Mouse (Mus musculus): Measurements from ENCODE around the gene Itgae. TPM values are rescaled to one million over a fixed set of nuclear protein-coding genes. Genes with fewer than 3 reads are reported as not detected.
A peak's percentile ranks its signal among the peaks of the same experiment; 100 is the strongest.

Gene Itgae
- total and polyA plus RNA-seq, 3 experiments: 0.17 to 0.26 (median 0.21) TPM

DNA sequence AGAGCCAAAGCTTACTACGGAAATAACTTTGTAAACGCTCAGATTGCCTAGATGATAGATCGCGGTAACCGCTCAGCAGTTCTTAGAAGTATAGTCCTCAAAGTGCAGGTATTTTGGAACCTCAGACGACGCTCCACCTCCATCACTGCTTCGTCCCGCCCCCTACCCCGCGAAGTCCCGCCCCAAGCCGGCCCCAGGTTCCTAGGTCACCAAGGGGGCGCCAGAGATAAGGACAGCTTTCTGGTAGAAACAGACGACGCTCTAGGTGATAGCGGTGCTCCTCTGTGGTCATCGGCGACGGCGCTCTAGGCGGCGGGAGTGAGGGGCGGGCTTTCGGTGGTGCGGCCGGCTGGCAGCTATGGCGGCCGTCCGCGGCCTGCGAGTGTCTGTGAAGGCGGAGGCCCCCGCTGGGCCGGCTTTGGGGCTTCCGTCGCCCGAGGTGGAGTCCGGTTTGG lies 42.8 kb upstream of the Itgae start, which contains the start of gene Ncbp3 (continued):
- TF ChIP-seq MEF2A (IDR thresholded peaks at IDR 0.05; ENCODE audit: borderline replicate concordance, low read depth, low read length): peak; percentile 90
- no peak for TF ChIP-seq JUND (conservative IDR thresholded peaks at IDR 0.05; ENCODE audit: low read depth, low read length)
- peak; percentile 66; the same call in 1 of the 2 replicates for TF ChIP-seq MAX (IDR thresholded peaks at IDR 0.05; ENCODE audit: low read length)
- no peak for TF ChIP-seq PAX5 (IDR thresholded peaks at IDR 0.05; ENCODE audit: low read length)
- TF ChIP-seq SIN3A (IDR thresholded peaks at IDR 0.05; ENCODE audit: low read length): peak; percentile 96
- no peak; the same call in 1 of the 2 replicates for TF ChIP-seq USF2 (conservative IDR thresholded peaks at IDR 0.05; ENCODE audit: low read depth, low read length)
- no peak for TF ChIP-seq MAFK (IDR thresholded peaks at IDR 0.05; ENCODE audit: insufficient replicate concordance, low read length)
- TF ChIP-seq CHD2 (IDR thresholded peaks at IDR 0.05; ENCODE audit: low read length): no peak

DNA sequence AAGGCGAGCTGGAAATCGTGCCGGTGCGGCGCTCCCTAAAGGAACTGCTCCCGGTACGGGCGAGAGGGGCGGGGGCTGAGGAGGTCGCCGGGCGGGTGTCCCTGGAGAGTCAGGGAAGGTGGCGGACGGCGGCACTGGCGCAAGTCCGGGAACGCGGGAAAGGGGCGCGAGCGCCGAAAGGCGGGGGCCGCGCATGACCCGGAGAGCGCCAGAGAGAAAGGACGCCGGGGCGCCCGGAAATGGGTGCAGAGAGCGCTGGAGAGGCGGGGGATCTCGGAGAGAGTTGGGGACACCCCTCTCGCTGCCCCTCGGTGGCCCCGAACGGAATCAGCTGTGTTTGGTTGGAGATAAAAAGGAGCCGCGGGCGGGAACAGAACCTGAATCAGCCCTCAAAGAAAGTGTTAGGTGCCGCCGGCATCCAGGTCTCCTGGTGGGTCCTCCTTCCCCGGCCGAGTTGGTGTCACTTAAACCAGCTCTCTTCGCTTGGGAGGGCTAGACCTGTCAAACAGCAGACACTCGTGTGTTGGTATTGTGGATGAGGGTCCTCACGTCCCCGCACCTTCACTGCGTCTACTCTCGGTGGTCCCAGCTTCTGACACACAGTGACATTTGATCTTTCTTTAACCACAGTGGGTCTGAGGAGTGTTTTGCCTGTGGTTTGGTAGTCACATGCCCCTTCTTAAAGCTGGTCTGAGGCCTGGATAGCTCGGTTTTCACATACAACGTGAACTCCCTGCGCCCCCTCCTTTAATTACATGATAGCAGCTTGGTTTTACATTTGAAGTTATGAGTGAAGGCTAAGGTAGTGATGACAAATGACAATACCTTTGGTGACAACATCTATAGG lies 42.1 kb upstream of the Itgae start:
- Histone ChIP-seq H3K4me1 (ENCODE audit: control insufficient read depth in 1 of 2, insufficient read depth in 2 of 2) (peaks cover 11 to 45% of the 10 kb centered on the region in 2 experiments), H3K4me3 (replicated peaks in 1 of 3; ENCODE audit: low read depth in 2 of 3, low read length in 2 of 3, poor library complexity in 1 of 3) (peak overlapping the region; percentile 65 to 86 (median 84)), H3K9me3 (replicated peaks; ENCODE audit: low read length) (no peaks in the 10 kb centered on the region), H3K4me2 (ENCODE audit: insufficient read depth, low read depth, poor library complexity, severe bottlenecking) (peak overlapping the region; percentile 75), H3K79me2 (replicated peaks; ENCODE audit: control insufficient read depth, extremely low read depth, insufficient read depth, poor library complexity, severe bottlenecking) (peaks cover 22% of the 10 kb centered on the region), H3K27ac (ENCODE audit: insufficient read depth, low read depth) (peak overlapping the region; percentile 26; the same call in 1 of the 2 replicates), H3K36me3 (replicated peaks in 1 of 2; ENCODE audit: control insufficient read depth in 1 of 2, insufficient read depth in 1 of 2, low read length in 1 of 2) (peaks cover 10 to 30% of the 10 kb centered on the region in 2 experiments), H3K9ac (ENCODE audit: insufficient read depth, low read depth) (peak overlapping the region; percentile 97), H3K27me3 (replicated peaks) (no peaks in the 10 kb centered on the region)
- in situ Hi-C loops (cut with MboI; ENCODE audit: low pct_ligation_motif_present, low pct_unique_long_range_greater_than_20kb, low sequenced_read_pairs) (loop anchor here (5.0 kb wide), 1 partner anchor 36 kb away; no protein-coding TSS in a partner anchor), dilution Hi-C loops (cut with MboI; ENCODE audit: extremely low pct_ligation_motif_present, extremely low pct_unique_long_range_greater_than_20kb, low sequenced_read_pairs) (no loop called here)
- TF ChIP-seq CHD1 (IDR thresholded peaks at IDR 0.05; ENCODE audit: low read depth, low read length): no peak
- peak; percentile 8; the same call in 1 of the 2 replicates for TF ChIP-seq SIN3A (IDR thresholded peaks at IDR 0.05; ENCODE audit: low read length)
- no peak for TF ChIP-seq ETS1 (conservative IDR thresholded peaks at IDR 0.05; ENCODE audit: low read depth, low read length)
- no peak for TF ChIP-seq MYC (IDR thresholded peaks at IDR 0.05; ENCODE audit: low read depth, low read length)
- TF ChIP-seq NRF1 (IDR thresholded peaks at IDR 0.05; ENCODE audit: low read depth, low read length): 0 out of 2 replicates have a peak, but pooled peaks have one; percentile 39
- TF ChIP-seq MAX (IDR thresholded peaks at IDR 0.05; ENCODE audit: low read length): no peak
- peak; percentile 33 for DNase-seq (ENCODE audit: extremely low read depth)

DNA sequence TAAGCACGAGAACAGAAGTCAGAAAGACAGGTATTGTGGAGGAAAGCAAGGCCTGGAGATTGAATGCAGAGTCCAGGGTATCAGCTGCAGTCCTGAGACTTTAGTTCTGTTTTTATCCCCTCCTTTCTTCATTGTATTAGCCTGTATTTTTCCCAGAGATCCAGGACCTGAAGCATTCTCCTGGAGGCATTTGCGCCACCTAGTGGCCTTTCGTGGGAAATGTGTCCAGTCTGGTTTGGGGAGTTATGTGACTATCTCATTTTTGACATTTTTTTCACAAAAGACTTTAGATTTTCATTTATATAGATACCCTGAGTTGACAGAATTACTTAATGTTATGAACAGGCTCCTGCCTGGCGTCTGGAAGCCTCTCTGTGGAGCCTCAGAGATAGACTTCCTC lies 41.0 kb upstream of the Itgae start:
- Histone ChIP-seq H3K36me3 (replicated peaks in 1 of 2; ENCODE audit: control insufficient read depth in 1 of 2, insufficient read depth in 1 of 2, low read length in 1 of 2) (peaks cover 20 to 41% of the 10 kb centered on the region in 2 experiments), H3K4me1 (ENCODE audit: control insufficient read depth in 1 of 2, insufficient read depth in 2 of 2) (peaks cover 6 to 34% of the 10 kb centered on the region in 2 experiments), H3K27me3 (replicated peaks) (no peaks in the 10 kb centered on the region), H3K79me2 (replicated peaks; ENCODE audit: control insufficient read depth, extremely low read depth, insufficient read depth, poor library complexity, severe bottlenecking) (peaks cover 22% of the 10 kb centered on the region), H3K9me3 (replicated peaks; ENCODE audit: low read length) (no peaks in the 10 kb centered on the region), H3K4me2 (ENCODE audit: insufficient read depth, low read depth, poor library complexity, severe bottlenecking) (peak overlapping the region; percentile 75), H3K27ac (ENCODE audit: insufficient read depth, low read depth) (no peak overlapping the region), H3K9ac (ENCODE audit: insufficient read depth, low read depth) (peak overlapping the region; percentile 97), H3K4me3 (replicated peaks in 1 of 3; ENCODE audit: low read depth in 2 of 3, low read length in 2 of 3, poor library complexity in 1 of 3) (peak overlapping the region in 1 of 3 experiments; percentile 86)
- in situ Hi-C loops (cut with MboI; ENCODE audit: low pct_ligation_motif_present, low pct_unique_long_range_greater_than_20kb, low sequenced_read_pairs): loop anchor here (5.0 kb wide), 1 partner anchor 37 kb away; no protein-coding TSS in a partner anchor
- DNase-seq (ENCODE audit: extremely low read depth): peak; percentile 83
- dilution Hi-C loops (cut with MboI; ENCODE audit: extremely low pct_ligation_motif_present, extremely low pct_unique_long_range_greater_than_20kb, low sequenced_read_pairs): no loop called here
- TF ChIP-seq NRF1 (IDR thresholded peaks at IDR 0.05; ENCODE audit: low read depth, low read length) (no peak), PAX5 (IDR thresholded peaks at IDR 0.05; ENCODE audit: low read length) (no peak), CHD2 (IDR thresholded peaks at IDR 0.05; ENCODE audit: low read length) (no peak), MAFK (IDR thresholded peaks at IDR 0.05; ENCODE audit: insufficient replicate concordance, low read length) (no peak), ELF1 (IDR thresholded peaks at IDR 0.05; ENCODE audit: low read depth, low read length) (no peak), JUND (conservative IDR thresholded peaks at IDR 0.05; ENCODE audit: low read depth, low read length) (no peak), KAT2A (IDR thresholded peaks at IDR 0.05; ENCODE audit: insufficient replicate concordance, low read length) (no peak), POLR2A (IDR thresholded peaks at IDR 0.05; ENCODE audit: low read depth, low read length) (no peak), GABPA (IDR thresholded peaks at IDR 0.05; ENCODE audit: insufficient replicate concordance, low read depth, low read length) (no peak), MYC (IDR thresholded peaks at IDR 0.05; ENCODE audit: low read depth, low read length) (no peak), MAX (IDR thresholded peaks at IDR 0.05; ENCODE audit: low read length) (no peak), RCOR1 (conservative IDR thresholded peaks at IDR 0.05; ENCODE audit: low read depth, low read length) (no peak), E2F4 (IDR thresholded peaks at IDR 0.05; ENCODE audit: insufficient replicate concordance, low read depth, low read length) (no peak), SMC3 (IDR thresholded peaks at IDR 0.05; ENCODE audit: low read depth, low read length) (peak; percentile 81), USF2 (conservative IDR thresholded peaks at IDR 0.05; ENCODE audit: low read depth, low read length) (no peak), MAZ (IDR thresholded peaks at IDR 0.05; ENCODE audit: low read depth, low read length) (no peak), RAD21 (IDR thresholded peaks at IDR 0.05; ENCODE audit: low read depth, low read length) (peak; percentile 66), ZNF384 (IDR thresholded peaks at IDR 0.05; ENCODE audit: low read depth, low read length) (no peak), UBTF (IDR thresholded peaks at IDR 0.05; ENCODE audit: low read depth, low read length) (no peak), TCF12 (IDR thresholded peaks at IDR 0.05; ENCODE audit: low read depth, low read length) (no peak), MXI1 (IDR thresholded peaks at IDR 0.05; ENCODE audit: low read depth, low read length) (no peak), ETS1 (conservative IDR thresholded peaks at IDR 0.05; ENCODE audit: low read depth, low read length) (no peak), CTCF (conservative IDR thresholded peaks at IDR 0.05 in 1 of 2, IDR thresholded peaks at IDR 0.05 in 1 of 2; ENCODE audit: low read depth in 2 of 2, low read length in 2 of 2) (peak; percentile 93 to 94)

Measured in CH12.LX (cell line).